Mouse (Mus musculus): ENCODE results near the gene Rdh16f1.
"Not testable (repeated sequence)": the region's sequence is repeated elsewhere in the genome, so short reads cannot be mapped to it uniquely, and the experiment has no call there.

Rdh16f1 gene

GRCm38 (mm10) chr10:127750136-127750777 lies 9.3 kb upstream of the Rdh16f1 start:
- no peak for DNase-seq

GRCm38 (mm10) chr10:127751548-127751947 lies 8.0 kb upstream of the Rdh16f1 start, which contains the start of gene Gpr182:
Gpr182 (minus strand) TSS chr10:127751732.
- DNase-seq: peak; percentile 46

GRCm38 (mm10) chr10:127754566-127755166 lies 4.9 kb upstream of the Rdh16f1 start:
- DNase-seq: peak; percentile 41

- DNase-seq: no peak
Observed at GRCm38 (mm10) chr10:127755246-127755645, 4.3 kb upstream of the Rdh16f1 start.

GRCm38 (mm10) chr10:127755770-127756468 lies 3.7 kb upstream of the Rdh16f1 start:
- DNase-seq: peak; percentile 18

- peak; percentile 1 for DNase-seq
Observed at GRCm38 (mm10) chr10:127762926-127763325, 3.3 kb downstream of the Rdh16f1 start.

- DNase-seq: peak; percentile 67
Observed at GRCm38 (mm10) chr10:127763914-127764680, 4.5 kb downstream of the Rdh16f1 start.

- peak; percentile 1 for DNase-seq
Observed at GRCm38 (mm10) chr10:127766564-127766963, 7.0 kb downstream of the Rdh16f1 start.

- DNase-seq: no peak
Observed at GRCm38 (mm10) chr10:127776011-127776410, 16.4 kb downstream of the Rdh16f1 start, which contains the start of gene Rdh9. Rdh9 (plus strand) TSS chr10:127776386.

- DNase-seq: not testable (repeated sequence)
Observed at GRCm38 (mm10) chr10:127782321-127782720, 22.7 kb downstream of the Rdh16f1 start.

GRCm38 (mm10) chr10:127785411-127785810 lies 25.8 kb downstream of the Rdh16f1 start:
- DNase-seq: not testable (repeated sequence)

- peak; percentile 55 for DNase-seq
Observed at GRCm38 (mm10) chr10:127799295-127799694, 39.7 kb downstream of the Rdh16f1 start.

GRCm38 (mm10) chr10:127800891-127801290 lies 41.3 kb downstream of the Rdh16f1 start, which contains the start of gene Rdh16:
Rdh16 (plus strand) TSS chr10:127801152.
- DNase-seq: peak; percentile 73

- peak; percentile 38 for DNase-seq
Observed at GRCm38 (mm10) chr10:127801612-127802011, 42.0 kb downstream of the Rdh16f1 start.

GRCm38 (mm10) chr10:127802236-127802635 lies 42.6 kb downstream of the Rdh16f1 start:
- DNase-seq: no peak

GRCm38 (mm10) chr10:127804416-127804815 lies 44.8 kb downstream of the Rdh16f1 start:
- peak; percentile 63 for DNase-seq

GRCm38 (mm10) chr10:127815888-127816287 lies 56.3 kb downstream of the Rdh16f1 start:
- no peak for DNase-seq

- not testable (repeated sequence) for DNase-seq
Observed at GRCm38 (mm10) chr10:127817268-127817910, 57.8 kb downstream of the Rdh16f1 start.

- not testable (repeated sequence) for DNase-seq
Observed at GRCm38 (mm10) chr10:127821806-127822205, 62.2 kb downstream of the Rdh16f1 start.

GRCm38 (mm10) chr10:127825386-127825785 lies 65.8 kb downstream of the Rdh16f1 start:
- no peak for DNase-seq

- no peak for DNase-seq
Observed at GRCm38 (mm10) chr10:127829121-127829520, 69.5 kb downstream of the Rdh16f1 start.

- DNase-seq: not testable (repeated sequence)
Observed at GRCm38 (mm10) chr10:127834186-127834585, 74.6 kb downstream of the Rdh16f1 start.
